Mouse (Mus musculus) lung, postnatal 0 days (tissue): ENCODE results near the gene Ptgir.

Source experiments
- CTCF ChIP-seq: IDR thresholded peaks from 2 replicates; pipeline ENCODE4 v1.5.1; 2016; ENCODE audit warnings: antibody characterized with exemption, mild to moderate bottlenecking
- EP300 ChIP-seq: IDR thresholded peaks from 2 replicates; pipeline ENCODE4 v1.6.1; 2016; ENCODE audit warnings: antibody characterized with exemption, mild to moderate bottlenecking, control low read depth

DNA sequence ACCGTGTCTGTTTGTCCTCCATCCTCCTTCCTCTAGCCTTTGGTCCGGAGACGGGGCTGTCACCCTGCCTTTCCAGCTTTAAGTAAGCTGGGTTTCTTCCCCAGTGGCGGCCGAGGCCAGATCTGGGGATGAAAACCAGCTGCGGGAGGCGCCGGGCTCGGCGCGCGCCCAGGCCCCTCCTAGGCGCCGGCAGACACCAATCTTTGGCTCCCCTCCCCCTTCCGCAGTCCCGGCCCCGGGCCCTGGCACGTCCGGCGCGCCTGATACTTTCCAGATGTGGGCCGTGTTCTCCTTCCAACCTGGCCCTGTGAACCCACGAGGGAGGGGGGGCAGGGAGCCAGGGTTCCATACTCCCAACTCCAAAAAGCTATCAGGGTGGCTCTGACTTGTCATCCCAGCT lies 15.3 kb upstream of the Ptgir start:
- TF ChIP-seq CTCF (no peak), EP300 (no peak)
